Mouse (Mus musculus): ENCODE data around the gene 1700088E04Rik.

Gene 1700088E04Rik

GRCm38 (mm10) chr15:79099456-79099855 is 41.6 kb downstream of the 1700088E04Rik start:
- no peak for DNase-seq (ENCODE audit: low read depth)

- DNase-seq (ENCODE audit: low read depth), result no peak
Observed at GRCm38 (mm10) chr15:79098868-79099267, 42.2 kb downstream of the 1700088E04Rik start.

GRCm38 (mm10) chr15:79098220-79098619 is 42.8 kb downstream of the 1700088E04Rik start:
- no peak for DNase-seq (ENCODE audit: low read depth)

- DNase-seq (ENCODE audit: low read depth), result peak; percentile 47
Observed at GRCm38 (mm10) chr15:79097611-79098025, 43.4 kb downstream of the 1700088E04Rik start.

GRCm38 (mm10) chr15:79097135-79097534 is 43.9 kb downstream of the 1700088E04Rik start:
- DNase-seq (ENCODE audit: low read depth), result no peak

- no peak for DNase-seq (ENCODE audit: low read depth)
Observed at GRCm38 (mm10) chr15:79096556-79096955, 44.5 kb downstream of the 1700088E04Rik start.

- DNase-seq (ENCODE audit: low read depth), result no peak
Observed at GRCm38 (mm10) chr15:79095483-79095882, 45.6 kb downstream of the 1700088E04Rik start.

GRCm38 (mm10) chr15:79093083-79093839 is 47.8 kb downstream of the 1700088E04Rik start:
- DNase-seq (ENCODE audit: low read depth), result peak; percentile 79

- no peak for DNase-seq (ENCODE audit: low read depth)
Observed at GRCm38 (mm10) chr15:79092284-79092683, 48.8 kb downstream of the 1700088E04Rik start.

- no peak for DNase-seq (ENCODE audit: low read depth)
Observed at GRCm38 (mm10) chr15:79079567-79079966, 61.5 kb downstream of the 1700088E04Rik start.

All from NIH3T3 (cell line).